Mouse (Mus musculus): ENCODE results near the gene Nfe2l2.

GRCm38 (mm10) chr2:75653150-75653549, 51.3 kb downstream of the Nfe2l2 start:
- no peak for TF ChIP-seq CTCF (IDR thresholded peaks at IDR 0.05; ENCODE audit: control insufficient read depth, insufficient read depth, insufficient read length)
- TF ChIP-seq MAX (IDR thresholded peaks at IDR 0.05): no peak
- TF ChIP-seq CEBPB (IDR thresholded peaks at IDR 0.05; ENCODE audit: low read depth): no peak
- no peak for TF ChIP-seq MYOD1 (IDR thresholded peaks at IDR 0.05; ENCODE audit: control insufficient read depth, insufficient read length, low read depth)
- TF ChIP-seq USF1 (IDR thresholded peaks at IDR 0.05; ENCODE audit: low read depth): no peak
